Mouse (Mus musculus) liver, embryonic 14.5 days (tissue): ENCODE results near the gene Lrrc63. TPM values are rescaled to one million over a fixed set of nuclear protein-coding genes. Genes with fewer than 3 reads are reported as not detected.

Source experiments
- ATAC-seq: fragments of 200-750 bp; cut with Nextera tagmentation; 2 replicates; pipeline ENCODE4 v1.8.0; 2017; ENCODE audit warnings: moderate number of reproducible peaks, mild to moderate bottlenecking, moderate library complexity; ENCODE audit not compliant: insufficient read depth
- DNase-seq, 3 experiments: peaks; one replicate each; pipeline ENCODE4 v3.0.0-alpha.2; 2012 to 2013; ENCODE audit warnings: low read depth in 3 of 3, low spot score in 3 of 3
- H3K27ac ChIP-seq: fragments of 300-500 bp; sonication (generic); 2 replicates; pipeline ENCODE4 v1.5.1; 2014; ENCODE audit warnings: moderate library complexity, mild to moderate bottlenecking, control low read depth, inconsistent platforms
- H3K27me3 ChIP-seq: fragments of 300-500 bp; sonication (generic); 2 replicates; pipeline ENCODE4 v1.6.1; 2014; ENCODE audit warnings: mild to moderate bottlenecking, low read length, moderate library complexity; ENCODE audit not compliant: control insufficient read depth, insufficient read depth
- H3K36me3 ChIP-seq: fragments of 300-500 bp; sonication (generic); replicated peaks from 2 replicates; pipeline ENCODE4 v1.6.1; 2014; ENCODE audit warnings: low read depth; ENCODE audit not compliant: control insufficient read depth, insufficient read depth
- H3K4me1 ChIP-seq, 2 experiments: fragments of 200-500 bp in 1 of 2; fragments of 300-500 bp in 1 of 2; sonication (generic) in 1 of 2; replicated peaks; 2 replicates each; pipeline ENCODE4 v1.6.1; 2012 to 2014; ENCODE audit warnings: antibody characterized with exemption in 1 of 2, inconsistent platforms in 1 of 2, low read length in 1 of 2; ENCODE audit not compliant: control insufficient read depth in 2 of 2, insufficient read depth in 2 of 2
- H3K4me2 ChIP-seq: fragments of 300-500 bp; sonication (generic); 2 replicates; pipeline ENCODE4 v1.6.1; 2014; ENCODE audit warnings: low read depth, mild to moderate bottlenecking, control low read depth, moderate library complexity
- H3K4me3 ChIP-seq, 2 experiments: fragments of 200-500 bp in 1 of 2; fragments of 300-500 bp in 1 of 2; sonication (generic) in 1 of 2; 2 replicates each; pipeline ENCODE4 v1.5.1; 2012 to 2014; ENCODE audit warnings: low read depth in 2 of 2, low read length in 2 of 2, mild to moderate bottlenecking in 2 of 2, control low read depth in 1 of 2, inconsistent platforms in 1 of 2, moderate library complexity in 1 of 2; ENCODE audit not compliant: insufficient read depth in 1 of 2
- H3K9ac ChIP-seq: fragments of 300-500 bp; sonication (generic); replicated peaks from 2 replicates; pipeline ENCODE4 v1.6.1; 2014; ENCODE audit warnings: mild to moderate bottlenecking, control low read depth, moderate library complexity
- H3K9me3 ChIP-seq: fragments of 300-500 bp; sonication (generic); 2 replicates; pipeline ENCODE4 v1.6.1; 2016; ENCODE audit warnings: low read length, mixed read lengths; ENCODE audit not compliant: control insufficient read depth
- CTCF ChIP-seq: IDR thresholded peaks from 2 replicates; pipeline ENCODE4 v1.5.1; 2016; ENCODE audit warnings: antibody characterized with exemption, low read depth, control low read depth
- EP300 ChIP-seq: IDR thresholded peaks from 2 replicates; pipeline ENCODE4 v1.6.1; 2016; ENCODE audit warnings: antibody characterized with exemption, low read depth
- WGBS: fragments of 180-500 bp; shearing (Covaris S2); extraction: QIAGEN DNeasy Blood & Tissue Kit; methylation state at CpG from one replicate; pipeline ENCODE4 v1.1.7; 2014; ENCODE audit not compliant: insufficient replicate concordance; 5-methylcytosine and 5-hydroxymethylcytosine counted together
- polyA plus RNA-seq, 2 experiments: library from polyadenylated mRNA; depleted of rRNA in 1 of 2; stranded (reverse) in 1 of 2; unstranded in 1 of 2; fragments of >200 nt; fragmentation: Nextera tagmentation in 1 of 2; extraction: Ambion mirVana in 1 of 2; gene quantifications; 2 replicates each; pipeline versions ENCODE4 v1.2.1 to v1.2.3; 2012 to 2014

The Lrrc63 gene
- polyA plus RNA-seq, 2 experiments: 0.01 to 0.10 TPM

DNA sequence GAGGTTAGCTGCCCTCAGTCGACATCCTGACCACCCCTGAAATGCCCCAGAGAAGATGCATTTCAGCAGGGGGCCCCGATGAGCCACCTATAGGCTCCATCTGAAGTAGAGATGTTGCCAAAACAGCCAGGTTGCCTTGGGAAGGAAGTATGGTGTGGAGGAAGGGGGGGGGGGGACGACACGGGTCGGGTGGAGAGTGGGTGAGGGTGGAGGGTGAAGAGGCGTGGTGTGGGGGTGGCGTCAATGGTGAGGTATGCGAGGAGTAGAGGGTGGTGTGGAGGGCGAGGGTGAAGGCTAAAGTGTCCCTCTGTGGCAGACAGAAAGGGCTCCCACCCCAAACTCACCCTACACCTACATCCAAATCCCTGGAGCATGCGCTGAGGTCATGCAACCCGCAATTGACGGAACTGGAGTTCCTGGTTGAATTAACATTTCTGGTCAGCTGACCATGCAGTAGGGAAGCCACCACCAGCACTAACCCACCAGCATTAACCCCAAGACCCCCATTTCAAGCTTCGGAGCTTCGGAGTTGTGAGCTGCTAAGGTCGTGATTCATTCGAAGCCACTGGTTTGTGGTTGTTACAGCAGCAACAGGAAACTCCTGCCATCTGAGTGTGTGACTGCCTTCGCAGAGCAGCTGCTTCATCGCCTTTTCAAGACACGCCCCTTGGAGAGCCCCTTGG lies 62.1 kb downstream of the Lrrc63 start:
- WGBS: 18% methylated on average over 17 of the region's 19 CpGs
- no peak overlapping the region for H3K9ac ChIP-seq
- H3K27ac ChIP-seq: no peak overlapping the region
- 0 out of 4 replicates have a peak, but pooled peaks cover 0 to 2% of the 10 kb centered on the region in 2 experiments for H3K4me1 ChIP-seq
- H3K27me3 ChIP-seq: no peaks in the 10 kb centered on the region
- H3K9me3 ChIP-seq: no peaks in the 10 kb centered on the region
- no peaks in the 10 kb centered on the region for H3K36me3 ChIP-seq
- H3K4me2 ChIP-seq: peak overlapping the region; percentile 35
- H3K4me3 ChIP-seq: 0 out of 4 replicates have a peak overlapping the region, but pooled peaks of 1 of the 2 experiments have one; percentile 0
- DNase-seq: no peak
- 0 out of 2 replicates have a peak, but pooled peaks have one; percentile 28 for ATAC-seq
- peak; percentile 27; the same call in 1 of the 2 replicates for TF ChIP-seq CTCF
- no peak for TF ChIP-seq EP300

DNA sequence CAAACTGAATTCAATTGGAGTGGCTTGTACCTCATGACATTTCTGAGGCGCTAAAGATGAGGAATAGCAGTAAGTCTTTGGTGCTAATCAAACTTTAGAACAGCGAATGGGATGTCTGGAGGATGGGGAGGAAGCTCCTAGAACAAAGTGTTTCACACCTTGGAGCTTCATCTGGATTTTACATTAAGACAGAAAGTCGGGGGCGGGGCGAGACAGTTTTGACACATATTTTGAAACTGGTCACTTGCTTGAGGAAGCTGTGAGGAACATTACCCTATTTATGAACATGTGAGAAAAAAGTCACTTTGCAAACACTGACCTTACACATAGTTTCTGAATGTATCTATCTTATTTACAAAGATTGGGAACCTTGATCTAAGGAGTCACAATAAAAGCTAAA lies 65.5 kb downstream of the Lrrc63 start:
- no peak overlapping the region for H3K4me3 ChIP-seq
- ATAC-seq (no peak), DNase-seq (no peak)
- no peak overlapping the region for H3K9ac ChIP-seq
- no peaks in the 10 kb centered on the region for H3K27me3 ChIP-seq
- H3K9me3 ChIP-seq: no peaks in the 10 kb centered on the region
- peaks cover 0 to 4% of the 10 kb centered on the region in 2 experiments; a peak in 1 of 4 replicates for H3K4me1 ChIP-seq
- H3K27ac ChIP-seq: no peak overlapping the region
- H3K36me3 ChIP-seq: no peaks in the 10 kb centered on the region
- TF ChIP-seq EP300 (no peak), CTCF (no peak)
- WGBS: 74% methylated on average over 5 of the region's 5 CpGs
- no peak overlapping the region for H3K4me2 ChIP-seq

DNA sequence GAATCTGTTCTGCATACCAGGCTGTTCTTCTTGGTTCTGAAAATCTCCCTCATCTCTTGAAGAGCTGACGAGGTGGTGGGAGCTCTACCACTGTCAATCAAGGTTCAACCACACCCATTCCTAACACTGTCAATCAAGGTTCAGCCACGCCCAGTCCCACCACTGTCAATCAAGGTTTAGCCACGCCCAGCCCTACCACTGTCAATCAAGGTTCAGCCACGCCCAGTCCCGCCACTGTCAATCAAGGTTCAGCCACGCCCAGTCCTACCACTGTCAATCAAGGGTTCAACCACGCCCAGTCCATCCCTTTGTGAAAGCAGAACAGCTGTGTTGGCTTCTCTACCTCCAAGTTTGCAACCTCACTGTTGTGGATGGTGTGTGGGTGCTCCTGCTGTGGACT lies 66.2 kb downstream of the Lrrc63 start:
- Histone ChIP-seq H3K27me3 (no peaks in the 10 kb centered on the region), H3K9ac (no peak overlapping the region), H3K36me3 (no peaks in the 10 kb centered on the region), H3K4me2 (no peak overlapping the region), H3K4me3 (no peak overlapping the region), H3K27ac (no peak overlapping the region), H3K4me1 (peaks cover 0 to 3% of the 10 kb centered on the region in 2 experiments; a peak in 1 of 4 replicates), H3K9me3 (no peaks in the 10 kb centered on the region)
- no peak for DNase-seq
- 50% methylated on average over 7 of the region's 7 CpGs for WGBS
- ATAC-seq: peak; percentile 44; the same call in 1 of the 2 replicates
- TF ChIP-seq CTCF (no peak), EP300 (no peak)

DNA sequence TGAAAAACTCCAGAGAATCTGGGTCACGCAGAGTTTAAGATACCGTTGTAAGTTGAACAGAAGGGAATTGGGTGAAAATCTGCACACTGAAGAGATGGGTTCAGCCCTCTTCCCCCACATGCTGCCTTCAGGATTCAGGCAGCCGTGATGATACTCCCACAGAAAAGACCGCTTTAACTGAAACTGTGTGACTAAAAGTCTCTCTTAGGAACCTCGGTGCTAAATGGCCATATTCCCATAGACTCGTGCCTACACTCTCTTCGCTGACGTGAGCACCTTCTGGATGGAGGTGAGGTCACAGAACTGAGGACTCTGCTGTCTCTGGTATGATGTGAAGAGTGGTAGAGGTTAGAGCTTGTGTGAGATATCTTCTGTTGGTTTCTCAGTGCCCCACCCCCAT lies 66.7 kb downstream of the Lrrc63 start:
- Histone ChIP-seq H3K36me3 (no peaks in the 10 kb centered on the region), H3K27me3 (no peaks in the 10 kb centered on the region), H3K9ac (no peak overlapping the region), H3K4me1 (peaks cover 0 to 2% of the 10 kb centered on the region in 2 experiments; a peak in 1 of 4 replicates), H3K4me3 (no peak overlapping the region), H3K9me3 (no peaks in the 10 kb centered on the region), H3K4me2 (no peak overlapping the region), H3K27ac (no peak overlapping the region)
- ATAC-seq: no peak
- TF ChIP-seq EP300: no peak
- TF ChIP-seq CTCF: no peak
- WGBS: 84% methylated on average over 8 of the region's 8 CpGs
- DNase-seq: no peak

DNA sequence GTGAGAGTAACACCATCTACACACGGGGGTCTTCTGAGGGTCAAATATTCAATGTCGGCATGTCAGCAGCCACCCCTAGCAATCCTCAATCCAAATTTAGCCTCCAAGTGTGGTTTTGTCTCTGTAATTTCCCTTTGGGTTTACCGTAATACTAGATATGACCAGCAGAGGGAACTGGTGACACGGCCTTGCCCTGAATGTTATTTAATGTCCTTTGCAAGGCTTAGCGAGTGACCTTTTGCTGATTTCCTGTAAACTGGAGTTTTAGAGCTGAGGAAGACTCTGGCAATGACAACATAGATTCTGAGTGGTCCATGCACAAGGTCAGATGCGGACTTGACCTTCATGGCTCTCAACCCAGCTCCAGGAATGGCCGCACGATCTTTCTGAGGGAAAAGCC lies 70.1 kb downstream of the Lrrc63 start:
- peaks cover 0 to 9% of the 10 kb centered on the region in 2 experiments; a peak in 2 of 4 replicates for H3K4me1 ChIP-seq
- no peak overlapping the region for H3K9ac ChIP-seq
- WGBS: 23% methylated on average over 8 of the region's 8 CpGs
- no peaks in the 10 kb centered on the region for H3K9me3 ChIP-seq
- TF ChIP-seq CTCF (peak; percentile 85), EP300 (no peak)
- H3K4me3 ChIP-seq: no peak overlapping the region
- DNase-seq (peak in 1 of 3 experiments; percentile 30), ATAC-seq (no peak)
- no peaks in the 10 kb centered on the region for H3K36me3 ChIP-seq
- H3K27ac ChIP-seq: no peak overlapping the region
- H3K4me2 ChIP-seq: no peak overlapping the region
- no peaks in the 10 kb centered on the region for H3K27me3 ChIP-seq
